Mouse (Mus musculus): ENCODE data around the gene Fat1. TPM values are rescaled to one million over a fixed set of nuclear protein-coding genes. Genes with fewer than 3 reads are reported as not detected.

Gene Fat1
- total and polyA plus RNA-seq, 3 experiments, result under 0.01 TPM; not detected in 2

- no peak overlapping the region for H3K9ac ChIP-seq (ENCODE audit: control insufficient read depth, low read depth, low read length, poor library complexity, severe bottlenecking)
- TF ChIP-seq HCFC1 (IDR thresholded peaks at IDR 0.05; ENCODE audit: low read depth, low read length) (no peak), SIN3A (IDR thresholded peaks at IDR 0.05; ENCODE audit: low read length) (no peak), KAT2A (conservative IDR thresholded peaks at IDR 0.05; ENCODE audit: low read depth, low read length) (no peak), MAFK (IDR thresholded peaks at IDR 0.05; ENCODE audit: borderline replicate concordance, low read depth, low read length) (no peak), POLR2A (IDR thresholded peaks at IDR 0.05; ENCODE audit: control insufficient read depth in 1 of 2, insufficient read depth in 1 of 2, low read depth in 1 of 2, low read length in 2 of 2, poor library complexity in 1 of 2) (no peak), NRF1 (IDR thresholded peaks at IDR 0.05; ENCODE audit: insufficient read depth, low read depth, low read length, poor library complexity, severe bottlenecking) (no peak), TCF12 (IDR thresholded peaks at IDR 0.05; ENCODE audit: low read depth, low read length) (no peak), MEF2A (IDR thresholded peaks at IDR 0.05; ENCODE audit: extremely low read depth, insufficient replicate concordance, low read depth, low read length, poor library complexity, severe bottlenecking) (no peak), MYB (IDR thresholded peaks at IDR 0.05; ENCODE audit: low read depth, low read length) (no peak), UBTF (IDR thresholded peaks at IDR 0.05; ENCODE audit: borderline replicate concordance, insufficient read depth, low read depth, low read length) (no peak), TBP (IDR thresholded peaks at IDR 0.05; ENCODE audit: low read depth, low read length) (no peak), POLR2AphosphoS5 (IDR thresholded peaks at IDR 0.05; ENCODE audit: borderline replicate concordance, low read depth, low read length) (no peak), ZMIZ1 (IDR thresholded peaks at IDR 0.05; ENCODE audit: low read depth, low read length) (no peak), NELFE (IDR thresholded peaks at IDR 0.05; ENCODE audit: low read depth, low read length) (no peak), ZC3H11A (IDR thresholded peaks at IDR 0.05; ENCODE audit: low read depth, low read length) (no peak), CHD1 (IDR thresholded peaks at IDR 0.05; ENCODE audit: low read depth, low read length) (no peak), ZKSCAN1 (IDR thresholded peaks at IDR 0.05; ENCODE audit: low read depth, low read length) (no peak), USF2 (IDR thresholded peaks at IDR 0.05; ENCODE audit: borderline replicate concordance in 1 of 2, insufficient read depth in 1 of 2, low read depth in 1 of 2, low read length in 2 of 2) (no peak), RCOR1 (IDR thresholded peaks at IDR 0.05; ENCODE audit: low read depth, low read length) (no peak)
- H3K4me3 ChIP-seq (ENCODE audit: control insufficient read depth in 1 of 2, insufficient read depth in 1 of 2, low read depth in 2 of 2, low read length in 2 of 2), result no peak overlapping the region
- no peaks in the 10 kb centered on the region for H3K9me3 ChIP-seq (replicated peaks; ENCODE audit: insufficient read depth, low read length)
- no peaks in the 10 kb centered on the region for H3K4me1 ChIP-seq (ENCODE audit: control insufficient read depth in 1 of 2, insufficient read depth in 2 of 2, low read length in 2 of 2)
- DNase-seq (ENCODE audit: low read depth, low spot score), result no peak
- no peaks in the 10 kb centered on the region for H3K36me3 ChIP-seq (ENCODE audit: control insufficient read depth in 1 of 2, insufficient read depth in 2 of 2, low read length in 2 of 2)
- no peaks in the 10 kb centered on the region for H3K27me3 ChIP-seq (ENCODE audit: control insufficient read depth in 1 of 2, insufficient read depth in 2 of 2, low read length in 2 of 2)
- no peak overlapping the region for H3K27ac ChIP-seq (ENCODE audit: control insufficient read depth, low read depth, low read length)
- no peaks in the 10 kb centered on the region for H3K79me2 ChIP-seq (ENCODE audit: control insufficient read depth, insufficient read depth, low read length, poor library complexity)
Observed at GRCm38 (mm10) chr8:44948597-44948996, 13.3 kb downstream of the Fat1 start.

- Histone ChIP-seq H3K4me3 (ENCODE audit: control insufficient read depth in 1 of 2, insufficient read depth in 1 of 2, low read depth in 2 of 2, low read length in 2 of 2) (no peak overlapping the region), H3K9ac (ENCODE audit: control insufficient read depth, low read depth, low read length, poor library complexity, severe bottlenecking) (no peak overlapping the region), H3K27me3 (ENCODE audit: control insufficient read depth in 1 of 2, insufficient read depth in 2 of 2, low read length in 2 of 2) (no peaks in the 10 kb centered on the region), H3K4me1 (ENCODE audit: control insufficient read depth in 1 of 2, insufficient read depth in 2 of 2, low read length in 2 of 2) (no peaks in the 10 kb centered on the region), H3K79me2 (ENCODE audit: control insufficient read depth, insufficient read depth, low read length, poor library complexity) (no peaks in the 10 kb centered on the region), H3K27ac (ENCODE audit: control insufficient read depth, low read depth, low read length) (no peak overlapping the region), H3K36me3 (ENCODE audit: control insufficient read depth in 1 of 2, insufficient read depth in 2 of 2, low read length in 2 of 2) (no peaks in the 10 kb centered on the region), H3K9me3 (replicated peaks; ENCODE audit: insufficient read depth, low read length) (no peaks in the 10 kb centered on the region)
- TF ChIP-seq POLR2AphosphoS5 (IDR thresholded peaks at IDR 0.05; ENCODE audit: borderline replicate concordance, low read depth, low read length), result no peak
- TF ChIP-seq HCFC1 (IDR thresholded peaks at IDR 0.05; ENCODE audit: low read depth, low read length), result no peak
- TF ChIP-seq GABPA (IDR thresholded peaks at IDR 0.05; ENCODE audit: low read depth, low read length), result no peak
- no peak for TF ChIP-seq ELF1 (IDR thresholded peaks at IDR 0.05; ENCODE audit: low read depth, low read length)
- no peak for TF ChIP-seq TBP (IDR thresholded peaks at IDR 0.05; ENCODE audit: low read depth, low read length)
- no peak for DNase-seq (ENCODE audit: low read depth, low spot score)
Observed at GRCm38 (mm10) chr8:44960455-44960854, 25.2 kb downstream of the Fat1 start.
